9 mouse cellular contexts compared by ENCODE assay signal in the genomic region with DNA sequence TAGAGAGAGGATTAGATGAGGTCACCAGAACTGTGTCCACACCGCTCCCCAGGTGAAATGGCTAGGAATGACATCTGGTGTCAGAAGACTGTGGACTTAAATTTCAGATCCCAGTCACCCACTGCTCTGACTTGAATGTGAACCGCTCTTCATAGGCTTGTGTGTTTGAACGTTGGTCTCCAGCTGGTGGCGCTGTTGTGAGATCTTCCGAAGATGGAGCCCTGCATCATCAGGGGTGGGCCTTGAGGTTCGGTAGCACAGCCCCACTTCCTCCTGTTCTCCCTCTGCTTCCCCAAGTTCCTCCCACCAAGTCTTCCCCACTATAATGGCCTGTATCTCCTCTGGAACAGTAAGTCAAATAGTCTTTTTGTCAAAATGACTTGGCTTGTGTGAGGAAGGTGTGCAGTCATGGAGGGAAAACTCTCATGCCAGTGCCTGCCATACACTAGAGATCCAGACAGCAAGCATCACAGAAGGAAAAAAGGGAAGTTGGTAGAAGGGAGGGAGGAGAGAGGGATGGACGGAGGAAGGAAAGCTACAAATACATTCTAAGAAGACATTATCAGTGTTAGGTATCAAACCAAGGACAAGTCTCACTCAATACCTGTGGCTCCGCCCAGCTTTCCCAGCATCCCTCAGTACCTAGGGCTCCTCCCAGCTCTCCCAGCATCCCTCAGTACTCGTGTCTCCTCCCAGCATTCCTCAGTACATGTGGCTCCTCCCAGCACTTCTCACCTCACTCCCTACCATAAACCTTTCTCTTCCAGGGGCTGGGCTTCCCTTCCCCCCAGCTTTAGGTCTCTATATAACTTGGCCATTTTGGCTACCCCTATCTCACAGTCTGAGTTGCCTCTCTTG.
DNase-seq lines count a peak whose midpoint lies in the region; TF ChIP-seq lines count a peak whose summit lies in the region.
"Had no signal": no experiment of that assay in that cellular context is flagged by ENCODE, and none has a peak within 500 bp of the region (broad histone marks: within the 10 kb centered on the region; RNA-seq: fewer than 3 reads in every experiment).

No protein-coding gene starts in this region.

- H3K27me3 ChIP-seq in cerebellum, adult 2 months (ENCODE audit: control insufficient read depth, insufficient read depth, low read length): no peaks in the 10 kb centered on the region
- no peaks in the 10 kb centered on the region for H3K27me3 ChIP-seq in megakaryocyte, embryonic 14.5 days (replicated peaks)

- TF ChIP-seq POLR2A in cerebellum, adult 2 months (IDR thresholded peaks at IDR 0.05; ENCODE audit: borderline replicate concordance, insufficient read depth, low read length): no peak

- intact Hi-C loops in gastrocnemius, postnatal 36 days (cut with DNase I): loop anchor here (5.0 kb wide), 2 partner anchors 102 to 443 kb away; no protein-coding TSS in a partner anchor

- peak; percentile 18; the same call in 1 of the 2 replicates for TF ChIP-seq CTCF in cerebellum, adult 2 months (IDR thresholded peaks at IDR 0.05; ENCODE audit: borderline replicate concordance, insufficient read depth, low read depth, low read length)

- peaks cover 31% of the 10 kb centered on the region for H3K36me3 ChIP-seq in megakaryocyte, embryonic 14.5 days (replicated peaks; ENCODE audit: low read length)
- H3K36me3 ChIP-seq: G1E had no signal

- 80% methylated on average over 9 of the region's 9 CpGs for WGBS in cerebellum, adult 2 months

- peaks cover 30% of the 10 kb centered on the region for H3K9me3 ChIP-seq in megakaryocyte, embryonic 14.5 days
- H3K9me3 ChIP-seq: G1E had no signal

- no peak overlapping the region for H3K4me3 ChIP-seq in cerebellum, adult 2 months (replicated peaks; ENCODE audit: insufficient read depth, low read depth, low read length)
- H3K4me3 ChIP-seq in megakaryocyte, embryonic 14.5 days (replicated peaks): peak overlapping the region; percentile 46

- peak in 1 of 2 experiments; percentile 34 for DNase-seq in cerebellum, adult 2 months
- no peak for DNase-seq in cerebellum, postnatal 4 days (ENCODE audit: low spot score in 2 of 2)
- DNase-seq in ovary, postnatal 36 days (ENCODE audit: low spot score): peak; percentile 18
- no peak for DNase-seq in ovary, adult 18-20 months (ENCODE audit: low spot score)
- no peak for DNase-seq in urinary bladder, postnatal 4 days (ENCODE audit: low spot score in 2 of 2)
- DNase-seq in gastrocnemius, postnatal 36 days: no peak
- no peak for DNase-seq in kidney, adult 8-10 months

- peaks cover 32% of the 10 kb centered on the region for H3K4me1 ChIP-seq in cerebellum, adult 2 months (ENCODE audit: control insufficient read depth, insufficient read depth, low read length)
- peaks cover 49% of the 10 kb centered on the region for H3K4me1 ChIP-seq in megakaryocyte, embryonic 14.5 days

- peak overlapping the region; percentile 13 for H3K27ac ChIP-seq in cerebellum, adult 2 months (ENCODE audit: insufficient read depth, low read length)
